Mouse (Mus musculus): ENCODE measurements around the gene Gas1. TPM values are rescaled to one million over a fixed set of nuclear protein-coding genes. Genes with fewer than 3 reads are reported as not detected.

The Gas1 gene
- not detected for polyA plus RNA-seq (2017; shearing (Covaris generic))

DNA sequence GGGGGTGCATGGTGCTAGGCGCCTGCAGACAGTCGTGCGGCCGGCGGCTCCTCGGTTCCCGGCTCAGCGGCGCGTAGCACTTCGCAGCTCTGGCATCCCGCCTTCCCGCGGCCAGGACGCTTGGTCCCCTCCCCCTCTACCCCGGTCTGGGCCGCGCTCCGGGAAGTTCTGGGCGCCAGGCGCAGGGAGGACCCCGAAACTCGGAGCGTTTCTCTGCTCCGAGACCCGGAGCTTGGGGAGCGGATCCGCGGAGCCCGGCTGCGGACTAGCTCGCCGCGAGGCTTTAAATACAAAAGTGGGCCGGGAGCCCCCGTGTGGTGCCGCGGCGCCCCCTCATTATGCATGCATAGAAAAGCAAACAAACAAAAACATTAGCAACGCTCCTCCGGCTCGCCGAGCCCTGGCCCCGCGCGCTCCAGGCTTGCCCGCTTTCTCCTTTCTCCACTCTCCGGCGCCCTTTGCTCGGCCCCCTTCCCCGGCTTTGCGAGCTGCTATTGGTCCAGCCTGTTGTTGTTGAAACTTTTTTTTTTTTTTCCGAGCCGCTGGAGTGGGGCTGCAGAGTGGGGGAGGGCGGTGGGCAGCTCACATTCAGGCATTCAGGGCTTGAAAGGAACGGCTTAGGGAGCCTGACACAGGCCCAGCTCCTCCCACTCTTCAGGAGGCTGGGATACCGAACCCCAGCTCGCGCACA, at the start of gene Gas1:
Gene Gas1 (minus strand): TSS at position 260 of the 691 bp plus-strand sequence.

